Comparison of ENCODE assay signal across 19 mouse cellular contexts in the genomic region with DNA sequence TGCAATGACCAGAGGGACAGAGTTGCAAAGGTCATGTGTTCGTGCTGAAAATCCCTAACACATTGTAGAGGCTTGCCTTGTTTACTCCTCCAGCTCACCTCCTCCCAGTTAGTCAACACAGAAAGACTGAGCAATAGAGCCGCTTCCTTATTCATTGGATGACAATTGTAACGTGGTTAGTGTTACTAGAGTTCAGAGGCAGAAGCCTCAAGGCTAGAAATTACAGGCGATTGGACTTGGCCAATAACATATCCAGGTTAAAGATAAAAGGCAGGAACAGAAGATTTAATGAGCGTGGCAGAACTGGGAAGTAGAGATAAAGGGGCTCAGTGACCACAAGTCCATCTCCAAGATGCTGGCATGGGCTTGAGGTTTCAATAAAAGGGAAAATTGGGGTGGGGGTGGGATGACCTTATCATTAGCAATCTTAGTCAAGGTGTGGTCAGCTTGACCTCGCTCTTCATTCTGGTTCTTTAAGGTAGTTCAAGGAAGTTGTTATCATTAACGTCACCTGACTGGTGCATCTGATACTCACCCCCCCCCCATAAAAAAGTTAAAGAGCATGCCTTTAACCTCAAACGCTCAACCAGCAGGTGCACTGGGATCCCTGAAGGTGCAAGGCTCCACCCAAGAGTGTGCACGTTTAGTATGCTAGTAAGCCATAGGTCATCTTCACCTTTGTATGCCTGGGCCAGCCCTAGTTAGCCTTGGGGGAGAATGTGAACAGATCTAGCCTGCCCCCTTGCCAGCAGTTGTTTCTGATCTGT. TPM values are rescaled to one million over a fixed set of nuclear protein-coding genes. Genes with fewer than 3 reads are reported as not detected.
A peak's percentile ranks its signal among the peaks of the same experiment; 100 is the strongest.
DNase-seq lines count a peak whose midpoint lies in the region; ATAC-seq and TF ChIP-seq lines count a peak whose summit lies in the region.
"Had no signal": no experiment of that assay in that cellular context is flagged by ENCODE, and none has a peak within 500 bp of the region (broad histone marks: within the 10 kb centered on the region; RNA-seq: fewer than 3 reads in every experiment).

No protein-coding gene starts in this region.

- H3K4me1 ChIP-seq in MEL (ENCODE audit: control insufficient read depth in 1 of 2, insufficient read depth in 2 of 2, low read length in 2 of 2): peaks cover 37 to 70% of the 10 kb centered on the region in 2 experiments
- no peaks in the 10 kb centered on the region for H3K4me1 ChIP-seq in intestine, embryonic 15.5 days (replicated peaks)
- peaks cover 30% of the 10 kb centered on the region for H3K4me1 ChIP-seq in liver, embryonic 15.5 days (replicated peaks)
- peaks cover 16% of the 10 kb centered on the region for H3K4me1 ChIP-seq in small intestine, adult 2 months (ENCODE audit: control insufficient read depth, insufficient read depth, insufficient read length, low read length)
- H3K4me1 ChIP-seq in midbrain, embryonic 14.5 days (ENCODE audit: control insufficient read depth, insufficient read depth, low read length): no peaks in the 10 kb centered on the region

- peak overlapping the region; percentile 76 for H3K9ac ChIP-seq in MEL (ENCODE audit: control insufficient read depth, low read depth, low read length, poor library complexity, severe bottlenecking)
- H3K9ac ChIP-seq in intestine, embryonic 15.5 days: no peak overlapping the region
- H3K9ac ChIP-seq in liver, embryonic 15.5 days: no peak overlapping the region
- H3K9ac ChIP-seq in midbrain, embryonic 14.5 days (replicated peaks; ENCODE audit: low read length): no peak overlapping the region
- H3K9ac ChIP-seq: heart, embryonic 13.5 days had no signal

- no peaks in the 10 kb centered on the region for H3K9me3 ChIP-seq in MEL (replicated peaks; ENCODE audit: insufficient read depth, low read length)
- no peaks in the 10 kb centered on the region for H3K9me3 ChIP-seq in intestine, embryonic 15.5 days
- no peaks in the 10 kb centered on the region for H3K9me3 ChIP-seq in liver, embryonic 15.5 days (replicated peaks)
- no peaks in the 10 kb centered on the region for H3K9me3 ChIP-seq in midbrain, embryonic 14.5 days (ENCODE audit: control insufficient read depth, low read length)
- H3K9me3 ChIP-seq: heart, embryonic 13.5 days had no signal

- TF ChIP-seq POLR2A in MEL (IDR thresholded peaks at IDR 0.05; ENCODE audit: control insufficient read depth in 1 of 2, insufficient read depth in 1 of 2, low read depth in 1 of 2, low read length in 2 of 2, poor library complexity in 1 of 2): 0 out of 4 replicates have a peak, but pooled peaks of 1 of the 2 experiments have one; percentile 39
- no peak for TF ChIP-seq POLR2A in small intestine, adult 2 months (IDR thresholded peaks at IDR 0.05; ENCODE audit: low read depth, low read length)

- peak; percentile 93 to 94 for TF ChIP-seq EP300 in MEL (IDR thresholded peaks at IDR 0.05; ENCODE audit: low read depth in 1 of 2, low read length in 2 of 2)

- 65% methylated on average over 9 of the region's 9 CpGs for WGBS in intestine, embryonic 15.5 days
- 22% methylated on average over 9 of the region's 9 CpGs for WGBS in liver, embryonic 15.5 days (ENCODE audit: insufficient replicate concordance)
- 23% methylated on average over 9 of the region's 9 CpGs for WGBS in small intestine, adult 2 months
- 82% methylated on average over 9 of the region's 9 CpGs for WGBS in midbrain, embryonic 14.5 days

- H3K27me3 ChIP-seq in MEL (ENCODE audit: control insufficient read depth in 1 of 2, insufficient read depth in 2 of 2, low read length in 2 of 2): no peaks in the 10 kb centered on the region
- no peaks in the 10 kb centered on the region for H3K27me3 ChIP-seq in intestine, embryonic 15.5 days (replicated peaks)
- no peaks in the 10 kb centered on the region for H3K27me3 ChIP-seq in liver, embryonic 15.5 days
- H3K27me3 ChIP-seq in small intestine, adult 2 months (ENCODE audit: control insufficient read depth, insufficient read depth, low read length): no peaks in the 10 kb centered on the region
- H3K27me3 ChIP-seq in midbrain, embryonic 14.5 days (ENCODE audit: control insufficient read depth, insufficient read depth, low read length): no peaks in the 10 kb centered on the region
- H3K27me3 ChIP-seq: heart, embryonic 13.5 days had no signal

- ATAC-seq in intestine, embryonic 15.5 days: peak; percentile 46; the same call in 1 of the 2 replicates
- ATAC-seq in liver, embryonic 15.5 days (ENCODE audit: insufficient read depth): peak; percentile 57
- ATAC-seq in midbrain, embryonic 14.5 days (ENCODE audit: low FRiP score, low TSS enrichment): no peak
- ATAC-seq: CD4-positive, CD25-positive, alpha-beta regulatory T cell, adult 4 months; forebrain, embryonic 14.5 days; hindbrain, embryonic 16.5 days had no signal

- TF ChIP-seq CTCF in MEL (IDR thresholded peaks at IDR 0.05 in 2 of 3, conservative IDR thresholded peaks at IDR 0.05 in 1 of 3; ENCODE audit: control insufficient read depth in 1 of 3, insufficient read depth in 1 of 3, low read depth in 2 of 3, low read length in 3 of 3, poor library complexity in 1 of 3, severe bottlenecking in 1 of 3): no peak
- TF ChIP-seq CTCF in small intestine, adult 2 months (IDR thresholded peaks at IDR 0.05; ENCODE audit: extremely low read depth, insufficient read length, insufficient replicate concordance, low read depth, low read length): no peak

- peak; percentile 87 for DNase-seq in MEL (ENCODE audit: low read depth, low spot score)
- DNase-seq in adrenal gland, adult (ENCODE audit: inconsistent age in 2 of 2, low spot score in 1 of 2): no peak
- DNase-seq in right cerebral cortex, postnatal 10 days (ENCODE audit: low spot score in 2 of 2): no peak
- DNase-seq in midbrain, embryonic 14.5 days: no peak
- DNase-seq: adrenal gland, postnatal 14 days; cerebellum, adult 18-20 months; heart, postnatal 36 days; kidney, adult 2 months; kidney, postnatal 36 days; lung, postnatal 14 days; thymus, adult 2 months had no signal

- H3K27ac ChIP-seq in MEL (ENCODE audit: control insufficient read depth, low read depth, low read length): peak overlapping the region; percentile 96
- H3K27ac ChIP-seq in intestine, embryonic 15.5 days: no peak overlapping the region
- H3K27ac ChIP-seq in liver, embryonic 15.5 days (replicated peaks): no peak overlapping the region
- H3K27ac ChIP-seq in small intestine, adult 2 months (ENCODE audit: insufficient read depth, low read depth, low read length): peak overlapping the region; percentile 53; the same call in 1 of the 2 replicates
- no peak overlapping the region for H3K27ac ChIP-seq in midbrain, embryonic 14.5 days (replicated peaks; ENCODE audit: low read depth, low read length)
- H3K27ac ChIP-seq: heart, embryonic 13.5 days had no signal

- H3K36me3 ChIP-seq in MEL (ENCODE audit: control insufficient read depth in 1 of 2, insufficient read depth in 2 of 2, low read length in 2 of 2): peaks cover 0 to 76% of the 10 kb centered on the region in 2 experiments; a peak in 2 of 4 replicates
- H3K36me3 ChIP-seq in intestine, embryonic 15.5 days: no peaks in the 10 kb centered on the region
- no peaks in the 10 kb centered on the region for H3K36me3 ChIP-seq in liver, embryonic 15.5 days (replicated peaks)
- H3K36me3 ChIP-seq in small intestine, adult 2 months (ENCODE audit: control insufficient read depth, insufficient read depth, low read length): no peaks in the 10 kb centered on the region
- no peaks in the 10 kb centered on the region for H3K36me3 ChIP-seq in midbrain, embryonic 14.5 days (ENCODE audit: control insufficient read depth, insufficient read depth, low read length)
- H3K36me3 ChIP-seq: heart, embryonic 13.5 days had no signal

- TF ChIP-seq RAD21 in MEL (IDR thresholded peaks at IDR 0.05; ENCODE audit: low read depth, low read length): no peak

- no peaks in the 10 kb centered on the region for H3K79me2 ChIP-seq in MEL (ENCODE audit: control insufficient read depth, insufficient read depth, low read length, poor library complexity)

- peak overlapping the region in 1 of 2 experiments; percentile 17; a peak in 1 of 4 replicates for H3K4me3 ChIP-seq in MEL (ENCODE audit: control insufficient read depth in 1 of 2, insufficient read depth in 1 of 2, low read depth in 2 of 2, low read length in 2 of 2)
- H3K4me3 ChIP-seq in intestine, embryonic 15.5 days (replicated peaks): no peak overlapping the region
- no peak overlapping the region for H3K4me3 ChIP-seq in liver, embryonic 15.5 days (replicated peaks)
- no peak overlapping the region for H3K4me3 ChIP-seq in small intestine, adult 2 months (ENCODE audit: low read depth, low read length)
- H3K4me3 ChIP-seq in midbrain, embryonic 14.5 days (replicated peaks; ENCODE audit: low read depth, low read length): no peak overlapping the region
- H3K4me3 ChIP-seq: heart, embryonic 13.5 days had no signal

- H3K4me2 ChIP-seq in intestine, embryonic 15.5 days (replicated peaks): no peak overlapping the region
- no peak overlapping the region for H3K4me2 ChIP-seq in liver, embryonic 15.5 days
- no peak overlapping the region for H3K4me2 ChIP-seq in midbrain, embryonic 14.5 days (ENCODE audit: low read length)
- H3K4me2 ChIP-seq: heart, embryonic 13.5 days; midbrain, embryonic 11.5 days had no signal

TF ChIP-seq in MEL, 35 proteins besides CTCF, POLR2A, EP300 and RAD21 (continues in another document):
- TF ChIP-seq TCF12 (IDR thresholded peaks at IDR 0.05; ENCODE audit: low read depth, low read length) (peak; percentile 91), E2F4 (IDR thresholded peaks at IDR 0.05; ENCODE audit: borderline replicate concordance, low read depth, low read length) (no peak), SIN3A (IDR thresholded peaks at IDR 0.05; ENCODE audit: low read length) (peak; percentile 81), USF2 (IDR thresholded peaks at IDR 0.05; ENCODE audit: borderline replicate concordance in 1 of 2, insufficient read depth in 1 of 2, low read depth in 1 of 2, low read length in 2 of 2) (0 out of 4 replicates have a peak, but pooled peaks of 1 of the 2 experiments have one; percentile 17), SMC3 (IDR thresholded peaks at IDR 0.05; ENCODE audit: low read depth, low read length) (no peak), GABPA (IDR thresholded peaks at IDR 0.05; ENCODE audit: low read depth, low read length) (no peak), TAL1 (IDR thresholded peaks at IDR 0.05; ENCODE audit: low read length) (peak; percentile 87), CHD2 (IDR thresholded peaks at IDR 0.05; ENCODE audit: low read length) (no peak), ZMIZ1 (IDR thresholded peaks at IDR 0.05; ENCODE audit: low read depth, low read length) (peak; percentile 72; the same call in 1 of the 2 replicates)

RNA-seq across cellular contexts. Expression of a gene that starts 26.0 kb away (rescaled TPM):
- total RNA-seq in MEL (2012; rRNA removed): 9.2 and 9.6 TPM in 2 replicates
- polyA plus RNA-seq in MEL (2012; ENCODE audit: insufficient read depth in 1 of 2, insufficient read length in 2 of 2, low read depth in 1 of 2, low replicate concordance in 2 of 2, missing spikeins in 1 of 2): 10 to 100 TPM in 1 of 2 experiments, not detected in 1; 10.6 TPM
- polyA plus RNA-seq in intestine, embryonic 15.5 days (2015; fragmentation: Nextera tagmentation; extraction: Ambion mirVana): 51.6 and 56.3 TPM in 2 replicates
- polyA plus RNA-seq in liver, embryonic 15.5 days (2015; fragmentation: Nextera tagmentation; extraction: Ambion mirVana): 12.1 and 13.6 TPM in 2 replicates
- 23.1 and 71.5 TPM in 2 replicates for polyA plus RNA-seq in small intestine, adult 2 months (2012; rRNA removed)
- 12.0 and 16.1 TPM in 2 replicates for polyA plus RNA-seq in midbrain, embryonic 14.5 days (2014; fragmentation: Nextera tagmentation; extraction: Ambion mirVana)

Comparison
In these comparisons a context has a peak if more than half of its experiments do, and no peak if none do; other contexts are left out.
1. H3K27ac ChIP-seq: peak in MEL (single experiment) and small intestine, adult 2 months (single experiment); none in intestine, embryonic 15.5 days (single experiment), liver, embryonic 15.5 days (single experiment) and midbrain, embryonic 14.5 days (single experiment).